Mouse (Mus musculus) frontal cortex, postnatal 10 days (tissue): ENCODE results near the gene Csgalnact2.

ENCODE experiments used
- DNase-seq, 2 experiments: peaks; one replicate each; pipeline ENCODE4 v3.0.0; 2022; ENCODE audit warnings: low spot score in 2 of 2, mixed read lengths in 1 of 2

Csgalnact2 gene

DNA sequence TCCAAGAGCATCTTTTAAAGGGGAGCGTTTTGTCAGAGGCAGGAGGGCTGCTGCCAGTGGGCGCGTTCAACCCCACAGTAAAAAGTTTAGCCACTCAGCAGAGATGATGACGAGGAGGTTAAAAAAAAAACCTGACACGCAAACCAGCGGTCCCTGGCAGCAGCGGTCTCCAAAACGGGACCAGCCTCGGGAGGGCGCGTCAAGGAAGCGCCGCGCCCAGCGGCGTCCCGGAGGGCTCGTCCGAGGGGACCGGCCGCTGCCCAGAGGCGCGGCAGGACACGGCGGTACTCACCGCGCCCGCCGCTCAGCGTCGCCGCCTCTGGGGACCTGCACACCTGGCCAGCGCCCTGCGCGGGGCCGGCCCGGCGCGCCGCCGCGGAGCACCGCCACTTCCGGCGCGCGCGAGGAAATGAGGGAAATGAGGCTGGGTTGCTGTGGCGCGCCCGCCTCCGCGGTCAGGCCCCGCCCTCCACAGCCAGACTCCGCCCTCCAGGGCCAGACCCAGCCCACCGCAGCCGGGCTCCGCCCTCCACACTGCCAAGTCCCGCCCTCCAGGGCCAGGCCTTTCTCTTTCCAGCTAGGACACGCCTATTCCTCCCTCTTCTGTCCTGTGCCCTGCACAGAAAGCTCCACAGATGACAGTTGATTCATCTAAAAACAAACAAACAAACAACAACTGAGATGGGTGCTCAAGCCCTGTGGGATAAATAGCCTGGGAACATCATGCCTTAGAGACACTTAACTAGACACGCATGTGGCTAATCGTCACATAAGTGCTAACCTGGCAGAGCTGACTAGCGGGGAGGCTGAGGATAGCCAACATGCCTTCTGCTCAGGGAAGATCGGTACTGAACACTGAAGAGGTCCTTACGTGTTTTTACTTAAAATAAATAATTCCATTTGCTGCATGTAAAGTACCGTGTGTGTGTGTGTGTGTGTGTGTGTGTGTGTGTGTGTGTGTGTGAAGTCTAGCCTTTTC is at the start of gene Csgalnact2:
Csgalnact2 (minus strand) TSS at position 410 of the 979 bp plus-strand sequence.
- peak; percentile 78 to 91 for DNase-seq

DNA sequence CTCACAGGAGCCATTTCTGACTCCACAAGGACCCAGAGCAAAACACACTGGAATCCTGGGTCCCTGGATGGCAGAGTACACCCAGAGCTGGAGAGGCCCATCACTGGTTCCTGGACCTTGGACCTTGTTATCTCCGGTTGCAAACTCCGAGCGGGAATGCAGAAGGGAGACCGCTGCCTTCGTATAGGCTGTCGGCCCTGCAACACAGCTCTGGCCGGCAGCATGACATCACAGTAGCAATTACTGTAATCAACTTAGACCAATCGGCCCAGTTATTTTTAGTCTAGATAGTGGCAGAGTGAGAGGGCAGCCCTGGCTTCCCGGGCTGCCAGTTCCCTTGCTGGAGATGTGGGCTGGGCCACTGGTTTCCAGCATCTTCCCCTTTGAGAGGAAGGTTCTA is 49.7 kb upstream of the Csgalnact2 start:
- no peak for DNase-seq

DNA sequence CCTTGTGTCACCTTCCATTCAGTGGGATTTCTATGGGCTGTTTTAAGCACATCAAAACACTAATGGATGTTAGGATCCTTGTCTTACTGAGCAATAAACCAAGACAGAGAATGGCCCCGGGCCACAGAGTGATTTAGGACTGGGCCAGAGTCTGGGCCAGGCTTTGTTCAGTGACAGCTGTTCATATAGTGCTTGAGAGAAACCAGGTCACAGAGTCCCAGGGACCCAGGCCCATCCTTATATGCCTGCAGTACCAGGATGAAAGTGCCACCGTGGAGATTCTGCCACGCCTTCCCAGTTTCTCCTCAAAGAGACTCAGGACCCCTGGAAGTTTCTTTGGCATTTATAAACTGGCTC is 48.3 kb upstream of the Csgalnact2 start:
- no peak for DNase-seq

DNA sequence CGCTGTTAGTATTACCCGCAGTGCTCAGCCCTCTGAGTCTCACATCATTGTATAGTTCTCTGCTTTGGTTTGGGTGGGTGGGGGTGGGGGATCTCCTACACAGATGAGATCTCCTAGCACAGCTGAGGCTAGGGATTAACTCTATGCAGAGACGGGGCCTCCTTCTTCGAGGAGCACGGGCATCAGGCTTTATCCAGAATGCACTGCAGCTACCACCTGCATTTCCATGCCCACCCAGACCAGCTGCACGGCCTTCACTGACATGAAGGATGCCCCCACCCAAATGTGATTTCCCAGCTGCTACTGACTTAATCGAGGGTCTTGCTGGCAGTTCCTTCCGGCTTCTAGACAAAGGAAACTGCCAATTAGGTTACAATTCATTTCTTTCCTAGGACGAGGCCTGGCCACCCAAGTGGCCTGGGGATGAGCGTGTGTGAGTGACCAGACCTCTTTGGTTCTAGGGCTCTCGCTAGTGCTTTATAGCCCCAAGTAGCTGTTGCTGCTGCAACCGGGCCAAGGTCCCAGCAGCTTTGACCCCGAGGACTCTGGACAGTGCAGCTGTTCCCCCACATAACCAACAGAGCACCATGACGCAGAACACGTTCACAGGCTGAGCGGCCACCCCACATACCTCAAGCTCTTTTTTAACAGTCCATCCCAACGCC is 47.8 kb upstream of the Csgalnact2 start:
- DNase-seq = no peak

DNA sequence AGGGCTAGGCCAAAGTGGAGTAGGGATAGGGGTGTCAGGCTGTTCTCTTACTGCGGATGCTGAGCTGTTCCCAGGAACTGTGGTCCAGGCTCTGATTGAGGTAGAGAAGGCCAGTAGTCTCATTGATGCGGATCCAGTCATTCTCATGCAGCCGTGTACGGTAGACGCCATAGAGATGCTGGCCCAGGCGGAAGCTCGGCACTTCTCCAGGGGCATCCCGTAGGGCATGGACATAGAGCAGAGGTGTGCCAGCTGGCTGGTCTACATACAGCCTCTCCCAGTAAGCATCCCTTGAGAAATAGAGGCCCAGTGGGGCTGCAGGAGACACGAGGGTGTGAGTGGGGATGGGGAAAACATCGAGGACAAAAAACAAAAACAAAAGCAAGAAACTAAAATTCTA is 45.2 kb upstream of the Csgalnact2 start:
- no peak for DNase-seq

DNA sequence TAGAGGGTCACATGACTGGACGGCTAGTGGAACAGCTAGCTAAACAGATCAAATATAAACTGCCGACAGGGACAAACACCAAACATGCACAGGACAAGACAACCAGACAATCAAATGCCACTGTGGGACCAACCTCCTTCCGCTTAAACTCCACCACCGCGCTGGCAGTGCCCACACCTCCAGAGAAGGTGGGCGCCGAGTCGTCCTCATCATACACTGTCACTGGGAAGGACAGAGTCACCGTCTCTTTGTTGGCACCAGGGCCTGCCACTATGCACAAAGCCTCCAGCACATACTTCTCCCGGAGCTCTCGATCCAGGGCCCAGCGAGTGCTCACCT is 41.1 kb upstream of the Csgalnact2 start:
- no peak for DNase-seq

DNA sequence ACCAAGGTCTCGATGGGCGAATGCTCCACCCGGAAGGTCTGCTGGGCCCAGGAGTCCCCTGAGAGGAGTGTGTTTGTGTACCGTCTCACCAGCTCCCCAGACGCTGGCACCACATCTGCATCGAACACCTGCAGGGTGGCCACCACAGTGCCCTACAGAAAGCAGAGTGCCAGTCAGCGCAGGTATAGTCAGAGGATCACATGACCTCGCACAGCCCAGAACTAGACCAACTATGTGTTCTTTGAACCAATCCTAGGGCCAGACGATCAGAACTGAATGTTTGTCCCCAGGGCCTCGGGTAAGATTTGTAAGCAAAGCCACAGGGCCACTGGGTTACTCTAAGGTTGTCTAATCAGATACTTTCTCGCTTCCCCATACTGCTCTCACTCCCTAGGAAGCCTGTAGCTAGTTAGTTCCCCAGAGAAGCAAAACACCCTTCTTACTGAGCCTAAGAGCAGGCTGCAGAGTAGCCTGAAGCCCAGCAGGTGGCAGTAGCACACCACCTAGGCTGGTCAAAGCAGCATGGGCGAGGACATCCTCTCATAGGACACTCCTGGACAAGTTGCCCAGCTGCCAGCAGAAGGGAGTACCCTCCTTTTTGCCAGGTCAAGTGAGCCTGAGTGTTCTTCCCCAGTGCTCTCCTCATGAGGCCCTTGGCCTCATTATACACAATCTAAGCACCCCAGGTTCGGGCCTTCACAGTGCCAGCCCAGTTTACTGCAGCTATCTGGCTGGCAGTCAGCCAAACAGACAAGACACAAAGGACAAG is 40.6 kb upstream of the Csgalnact2 start:
- DNase-seq = peak; percentile 37 to 71

DNA sequence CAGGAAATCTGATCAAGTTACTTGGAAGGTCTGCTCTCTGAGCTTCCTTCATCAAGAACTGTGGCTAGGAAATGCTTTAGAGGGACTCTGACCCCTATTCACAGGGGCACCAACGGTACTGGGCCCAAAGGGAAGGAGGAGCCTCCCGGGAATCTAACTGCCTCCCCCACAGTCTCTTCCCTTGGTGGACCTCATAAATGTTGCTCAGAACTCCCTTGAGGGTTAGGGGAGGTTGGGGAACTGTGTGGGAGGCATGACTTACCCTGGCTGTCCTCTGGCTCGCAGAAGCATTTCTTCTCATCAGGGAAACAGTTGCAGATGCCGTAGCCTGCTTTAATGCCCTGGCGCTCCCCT is 35.0 kb upstream of the Csgalnact2 start:
- DNase-seq = no peak

DNA sequence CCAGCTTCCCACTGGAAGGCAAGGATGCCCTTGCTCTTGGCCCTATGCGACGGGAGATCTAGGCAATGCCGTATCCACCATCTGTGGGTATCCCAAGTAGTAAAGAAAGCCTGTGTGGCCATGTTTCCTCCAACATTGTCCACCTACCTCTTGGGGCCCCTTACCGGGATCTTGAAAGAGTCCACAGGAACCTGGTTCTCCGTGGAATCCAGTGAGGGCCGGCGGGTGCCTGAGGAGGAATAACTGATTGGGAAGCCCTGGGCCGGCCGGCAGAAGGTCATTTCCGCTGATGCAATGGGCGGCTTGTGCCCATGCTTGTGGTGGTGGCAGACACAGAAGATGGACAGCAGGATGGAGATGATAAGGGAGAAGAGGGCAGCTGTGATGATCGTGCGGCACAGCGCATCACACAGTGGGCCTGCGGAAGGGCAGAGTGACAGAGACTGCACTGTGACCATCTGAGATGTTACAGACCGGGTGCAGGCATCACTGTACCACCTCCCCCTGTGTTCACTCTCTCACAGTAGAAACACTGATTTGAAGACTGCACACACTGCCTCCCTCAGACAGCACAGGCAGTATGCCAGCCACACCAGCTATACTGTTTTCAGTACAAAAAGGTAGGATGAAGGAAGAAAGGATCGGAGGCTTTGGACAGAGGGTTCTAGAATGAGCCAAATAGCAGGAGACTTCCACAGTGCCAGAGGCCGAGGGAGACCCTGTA is 34.5 kb upstream of the Csgalnact2 start:
- DNase-seq = no peak

DNA sequence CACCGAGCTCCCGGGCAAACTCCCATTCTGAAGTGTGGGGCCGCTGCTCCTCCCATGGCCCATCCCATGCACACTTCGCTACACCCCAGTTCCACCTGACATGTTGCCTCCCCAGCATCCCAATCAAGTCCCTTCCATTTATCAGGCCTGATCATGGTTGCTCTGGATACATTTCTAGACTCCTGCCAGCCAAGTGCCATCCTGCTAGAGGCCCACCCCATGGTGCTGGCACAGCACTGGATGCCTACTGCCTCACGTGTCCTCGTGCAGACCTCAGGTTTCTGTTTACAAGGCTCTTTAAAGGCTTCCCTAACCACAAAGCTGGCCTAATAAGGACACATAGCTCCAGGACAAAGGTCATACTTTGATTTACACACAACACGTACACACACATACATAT is 32.4 kb upstream of the Csgalnact2 start:
- no peak for DNase-seq

DNA sequence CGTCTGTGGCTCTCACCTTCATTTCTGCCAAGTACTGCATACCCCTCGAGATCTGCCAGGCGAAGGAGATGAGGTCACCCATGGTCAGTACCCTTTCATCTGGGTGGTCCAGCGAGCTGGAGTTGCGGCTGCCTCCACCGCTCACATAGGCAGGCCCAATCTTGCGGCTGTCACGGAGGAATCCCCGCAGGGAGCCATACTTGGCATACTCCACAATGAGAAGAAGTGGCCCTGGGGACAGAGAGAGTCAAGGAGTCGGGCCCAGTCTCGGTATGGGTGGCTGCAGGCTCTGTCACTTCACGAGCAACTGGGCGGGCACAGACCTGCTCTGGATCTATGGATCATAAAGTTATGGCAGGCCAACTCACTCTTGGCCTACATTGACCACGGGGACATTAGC is 29.2 kb upstream of the Csgalnact2 start:
- DNase-seq = no peak

DNA sequence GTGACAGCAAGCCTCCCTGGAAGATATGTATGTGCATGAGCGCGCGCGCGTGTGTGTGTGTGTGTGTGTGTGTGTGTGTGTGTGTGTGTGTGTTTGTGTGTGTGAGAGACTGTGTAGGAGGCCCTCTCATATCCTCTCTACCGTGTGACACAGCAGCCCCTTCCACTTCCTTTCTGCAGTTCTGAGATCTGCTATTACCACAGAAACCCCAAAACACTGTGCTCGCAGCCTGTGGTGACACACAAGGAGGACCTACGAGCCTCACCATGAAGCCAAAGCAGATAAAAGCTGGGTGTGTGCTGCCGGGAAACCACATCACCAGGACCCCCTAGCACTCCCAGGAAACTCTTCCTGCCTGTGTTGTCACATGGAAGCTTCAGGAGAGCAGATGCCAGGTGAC is 28.1 kb upstream of the Csgalnact2 start:
- DNase-seq = no peak

DNA sequence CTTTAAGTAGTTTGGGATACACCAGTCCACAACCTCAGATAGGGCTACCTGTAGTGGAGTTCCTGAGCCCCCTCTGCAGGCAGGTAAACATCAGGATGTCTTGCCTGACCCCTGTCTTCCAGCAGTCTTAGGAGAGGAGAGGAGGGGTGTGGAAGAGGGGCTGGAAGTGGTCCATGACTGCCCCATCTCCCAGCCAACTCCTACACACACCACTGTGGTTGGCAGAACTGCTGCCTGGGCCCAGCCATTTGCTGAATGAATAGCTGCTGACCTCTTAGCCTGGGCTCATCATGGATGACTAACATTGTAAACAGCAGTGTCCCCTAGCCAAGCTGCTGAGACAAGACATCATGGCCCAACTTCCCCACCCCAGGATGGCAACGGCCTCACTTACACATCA is 26.6 kb upstream of the Csgalnact2 start:
- no peak for DNase-seq

DNA sequence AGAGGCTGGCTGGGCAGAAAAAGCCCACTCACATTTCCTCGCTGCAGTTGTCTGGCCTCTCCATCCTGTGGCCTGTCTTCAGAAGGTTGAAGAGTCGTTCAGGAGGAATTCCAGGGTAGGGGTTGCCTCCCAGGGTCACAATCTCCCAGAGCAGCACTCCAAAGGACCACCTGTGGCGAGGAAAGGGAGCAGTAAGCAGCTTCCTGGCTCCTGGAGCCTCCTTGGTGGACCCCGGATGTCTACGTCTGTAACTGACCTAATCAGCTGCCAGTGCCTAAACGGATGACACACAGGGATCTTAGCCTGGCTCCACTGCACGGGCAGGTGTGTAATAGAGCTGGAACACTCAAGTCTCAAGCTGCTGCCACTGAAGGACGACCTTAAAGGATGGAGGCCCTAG is 25.8 kb upstream of the Csgalnact2 start:
- no peak for DNase-seq

DNA sequence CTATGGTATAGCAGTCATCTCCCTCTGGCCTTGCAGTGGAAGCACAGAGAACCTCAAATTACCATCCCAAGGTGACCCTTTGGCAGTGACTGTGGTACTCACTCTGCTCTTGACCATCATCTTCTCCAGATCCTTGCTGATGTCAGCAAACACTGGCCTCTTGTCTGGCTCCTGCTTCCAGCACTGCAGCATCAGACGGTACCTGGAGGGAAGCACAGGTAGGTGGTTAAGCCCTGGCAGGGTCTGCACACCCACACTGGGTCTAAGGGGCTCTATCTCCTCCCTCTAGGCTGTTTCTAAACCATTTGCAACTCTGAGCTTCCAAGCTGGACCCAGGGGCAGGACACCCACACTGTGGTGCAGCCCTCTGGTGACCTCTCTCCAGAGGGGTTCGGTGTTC is 24.1 kb upstream of the Csgalnact2 start:
- peak in 1 of 2 experiments; percentile 1 for DNase-seq

DNA sequence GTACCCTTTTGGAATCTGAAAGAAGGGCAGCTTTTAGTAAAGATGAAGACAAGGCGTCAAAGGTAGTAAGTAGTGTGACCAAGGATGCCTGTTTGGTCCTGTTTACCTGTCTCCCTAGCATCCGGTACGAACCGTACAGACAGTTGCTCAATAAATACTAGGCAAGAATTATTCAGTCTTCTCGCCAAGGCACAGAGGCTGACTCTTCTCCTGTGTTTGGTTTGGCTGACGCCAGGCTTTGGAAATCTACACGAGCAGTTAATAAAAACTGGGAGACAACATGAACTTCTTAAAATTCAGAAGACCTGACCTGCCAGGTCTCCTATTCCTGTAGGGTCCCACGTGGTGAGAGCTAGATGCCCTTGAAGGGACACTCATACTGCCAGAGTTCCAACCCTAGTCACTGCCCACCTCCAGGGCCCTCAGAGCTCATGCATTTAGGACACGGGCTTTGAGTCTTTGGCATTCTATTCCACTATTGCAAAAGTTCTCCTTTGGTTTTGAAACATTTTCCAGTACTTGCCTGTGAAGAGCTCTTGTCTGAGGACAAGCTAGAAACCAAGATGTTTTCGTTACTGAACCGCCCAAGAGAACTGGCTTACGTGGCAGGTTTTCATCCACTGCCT is 23.6 kb upstream of the Csgalnact2 start:
- DNase-seq = peak in 1 of 2 experiments; percentile 0

DNA sequence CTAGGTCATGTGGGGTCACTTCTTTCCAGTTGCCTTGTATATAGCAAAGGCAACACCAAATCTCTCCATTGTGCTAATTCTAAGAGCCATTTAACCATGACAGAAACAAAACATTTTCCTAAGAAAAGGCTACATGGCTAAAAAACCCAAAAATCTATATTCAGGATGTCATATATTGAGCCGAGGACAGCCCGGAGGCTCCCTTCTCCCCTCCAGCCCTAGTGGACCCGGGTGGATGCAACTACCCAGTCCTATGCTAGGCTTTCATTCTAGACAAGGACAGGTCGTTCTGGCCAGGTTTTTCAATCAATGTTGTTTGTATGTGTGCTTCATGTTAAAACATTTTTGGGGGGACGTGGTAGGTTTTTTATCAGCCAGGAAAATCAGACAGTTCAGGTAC is 14.2 kb upstream of the Csgalnact2 start:
- DNase-seq = no peak

DNA sequence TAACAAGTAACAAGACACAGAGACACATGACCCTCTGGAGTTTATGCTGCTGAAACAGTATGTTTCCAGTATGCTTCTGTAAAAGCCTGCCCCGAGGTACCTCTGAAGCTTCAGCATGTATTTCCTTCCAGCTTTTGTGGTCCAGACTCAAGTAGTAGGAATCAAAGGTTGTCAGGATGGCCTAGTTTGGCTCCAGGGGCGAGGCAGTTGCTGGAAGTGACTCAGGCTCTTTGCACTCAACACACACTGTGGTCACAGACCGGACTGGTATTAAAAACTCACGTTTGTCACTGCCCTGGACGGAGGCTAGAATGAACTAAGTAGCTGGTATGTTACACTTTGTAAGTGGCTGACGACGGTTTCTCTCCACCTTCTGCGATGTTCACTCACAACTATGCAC is 12.0 kb upstream of the Csgalnact2 start:
- no peak for DNase-seq

DNA sequence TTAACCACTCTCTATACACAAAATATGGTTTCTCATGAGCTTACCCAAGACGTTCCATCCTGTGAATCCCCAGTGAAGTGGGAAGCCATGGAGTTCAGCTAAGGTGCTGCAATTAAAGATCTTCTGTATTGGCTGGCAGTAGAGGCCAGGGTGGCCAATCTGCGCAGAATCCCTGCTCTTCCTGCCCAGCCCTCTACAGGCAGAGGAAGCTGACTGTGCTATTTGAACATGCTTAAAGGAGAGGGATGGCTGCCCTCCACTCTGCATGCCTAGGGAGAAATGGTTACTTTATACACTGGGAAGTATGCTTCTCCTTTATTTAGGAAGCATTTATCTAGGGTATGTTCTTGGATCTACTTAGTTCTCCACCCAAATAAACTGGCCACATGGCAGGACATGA is 11.6 kb upstream of the Csgalnact2 start:
- no peak for DNase-seq

DNA sequence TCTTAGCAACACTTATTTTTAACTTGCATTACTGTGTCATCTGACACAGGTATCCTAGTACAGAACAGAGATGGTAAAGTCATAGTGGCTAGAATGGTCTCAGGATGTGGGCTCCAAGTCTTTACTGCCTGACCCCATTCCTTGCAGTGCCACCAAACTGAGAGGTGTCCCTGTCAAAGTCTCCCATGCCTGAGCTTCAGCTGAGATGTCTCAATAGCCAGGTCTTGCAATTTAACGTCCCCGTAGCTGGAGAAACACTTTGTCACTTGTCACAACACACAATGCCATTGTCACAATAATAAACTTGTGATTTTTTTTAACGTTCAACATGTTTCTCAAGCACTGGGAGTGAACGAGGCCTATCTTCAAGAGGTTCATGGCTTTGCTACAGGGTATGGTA is 11.2 kb upstream of the Csgalnact2 start:
- DNase-seq = no peak

DNA sequence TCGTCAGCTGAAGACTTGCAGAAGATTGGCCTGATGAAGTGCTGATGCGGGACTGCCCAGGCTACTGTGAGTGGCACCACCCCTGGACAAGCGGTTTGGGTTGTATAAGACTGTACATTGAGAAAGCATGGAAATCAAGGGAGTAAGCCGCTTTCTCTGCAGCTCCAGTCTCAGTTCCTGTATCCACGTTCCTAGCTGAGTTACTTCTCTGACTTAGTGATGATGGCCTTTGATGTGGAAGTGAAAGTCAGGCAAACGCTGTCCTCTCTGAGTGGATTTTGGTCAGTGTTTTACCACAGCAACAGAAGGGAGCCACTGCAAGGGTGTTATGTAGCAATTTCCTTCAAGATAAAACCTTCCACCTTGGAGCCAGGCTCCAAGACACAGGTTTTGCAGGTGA is 2.0 kb upstream of the Csgalnact2 start:
- no peak for DNase-seq
